Mouse (Mus musculus): ENCODE data around the gene Nxt1. TPM values are rescaled to one million over a fixed set of nuclear protein-coding genes. Genes with fewer than 3 reads are reported as not detected.

Gene Nxt1
- polyA plus RNA-seq, 1 experiment from 2014 or later = 42.2 TPM

DNA sequence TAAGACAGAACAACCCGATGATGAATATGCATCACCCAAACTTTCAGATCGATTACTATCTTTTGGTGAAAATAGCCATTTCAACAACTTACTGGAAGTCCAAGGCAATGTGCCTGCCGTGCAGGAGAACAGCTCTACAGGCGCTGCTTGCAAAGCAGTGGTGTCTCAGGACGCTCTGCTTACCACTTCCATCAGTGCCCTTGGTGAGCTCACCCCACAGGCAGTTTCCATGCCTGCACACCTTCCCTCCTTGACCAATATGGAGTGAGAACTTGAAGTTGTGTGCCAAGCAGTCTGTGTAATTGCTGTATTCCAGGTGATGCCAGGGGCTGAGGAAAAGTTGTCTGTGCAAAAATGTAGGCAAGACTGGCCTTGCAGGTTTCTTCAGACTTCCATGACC lies 18.4 kb downstream of the Nxt1 start:
- no peak overlapping the region for H3K4me2 ChIP-seq
- H3K9ac ChIP-seq = no peak overlapping the region
- no peak for ATAC-seq (ENCODE audit: low FRiP score, low read depth)
- H3K4me3 ChIP-seq = no peak overlapping the region
- no peak overlapping the region for H3K27ac ChIP-seq (replicated peaks)
- no peaks in the 10 kb centered on the region for H3K9me3 ChIP-seq
- H3K27me3 ChIP-seq = no peaks in the 10 kb centered on the region
- WGBS = 96% methylated on average over 5 of the region's 5 CpGs
- H3K4me1 ChIP-seq (replicated peaks) = no peaks in the 10 kb centered on the region
- peaks cover 72% of the 10 kb centered on the region for H3K36me3 ChIP-seq

- Histone ChIP-seq H3K27ac (replicated peaks) (no peak overlapping the region), H3K4me2 (no peak overlapping the region), H3K9me3 (no peaks in the 10 kb centered on the region), H3K36me3 (peaks cover 62% of the 10 kb centered on the region), H3K9ac (no peak overlapping the region), H3K4me3 (no peak overlapping the region), H3K27me3 (no peaks in the 10 kb centered on the region), H3K4me1 (replicated peaks) (no peaks in the 10 kb centered on the region)
- no peak for ATAC-seq (ENCODE audit: low FRiP score, low read depth)
- 87% methylated on average over 5 of the region's 5 CpGs for WGBS
Observed at GRCm38 (mm10) chr2:148698571-148698970, 26.2 kb downstream of the Nxt1 start.

GRCm38 (mm10) chr2:148706409-148707201 lies 34.2 kb downstream of the Nxt1 start:
- Histone ChIP-seq H3K9me3 (no peaks in the 10 kb centered on the region), H3K4me3 (no peak overlapping the region), H3K4me1 (replicated peaks) (no peaks in the 10 kb centered on the region), H3K9ac (no peak overlapping the region), H3K27ac (replicated peaks) (no peak overlapping the region), H3K27me3 (no peaks in the 10 kb centered on the region), H3K36me3 (peaks cover 34% of the 10 kb centered on the region), H3K4me2 (no peak overlapping the region)
- WGBS = 78% methylated on average over 15 of the region's 15 CpGs
- ATAC-seq (ENCODE audit: low FRiP score, low read depth) = peak; percentile 60

DNA sequence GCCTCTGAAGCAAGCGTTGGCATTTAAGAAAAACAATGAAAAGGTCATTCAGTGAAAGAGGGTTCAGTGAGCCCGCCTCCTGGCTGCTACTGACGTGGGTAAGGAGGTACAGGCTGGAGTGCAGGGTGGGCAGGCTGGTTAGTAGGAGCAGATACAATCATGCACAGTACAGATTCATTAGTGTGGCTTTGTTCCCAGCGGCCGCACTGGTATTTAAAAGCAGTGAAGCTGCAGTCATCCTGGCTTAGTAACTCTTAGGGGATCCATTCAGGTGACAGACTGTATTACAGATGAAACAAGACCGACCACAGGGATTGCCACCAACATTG lies 34.8 kb downstream of the Nxt1 start:
- ATAC-seq (ENCODE audit: low FRiP score, low read depth) = peak; percentile 67
- Histone ChIP-seq H3K27me3 (no peaks in the 10 kb centered on the region), H3K4me1 (replicated peaks) (no peaks in the 10 kb centered on the region), H3K4me3 (no peak overlapping the region), H3K4me2 (no peak overlapping the region), H3K9me3 (no peaks in the 10 kb centered on the region), H3K27ac (replicated peaks) (no peak overlapping the region), H3K36me3 (peaks cover 38% of the 10 kb centered on the region), H3K9ac (no peak overlapping the region)
- WGBS = 52% methylated on average over 6 of the region's 6 CpGs

GRCm38 (mm10) chr2:148712326-148712725 lies 39.9 kb downstream of the Nxt1 start:
- Histone ChIP-seq H3K27me3 (no peaks in the 10 kb centered on the region), H3K4me1 (replicated peaks) (no peaks in the 10 kb centered on the region), H3K27ac (replicated peaks) (no peak overlapping the region), H3K9me3 (no peaks in the 10 kb centered on the region), H3K4me3 (no peak overlapping the region), H3K36me3 (peaks cover 18% of the 10 kb centered on the region; the same call in 1 of the 2 replicates), H3K4me2 (no peak overlapping the region), H3K9ac (no peak overlapping the region)
- ATAC-seq (ENCODE audit: low FRiP score, low read depth) = no peak
- 87% methylated on average over 3 of the region's 3 CpGs for WGBS

- Histone ChIP-seq H3K4me1 (replicated peaks) (no peaks in the 10 kb centered on the region), H3K27me3 (no peaks in the 10 kb centered on the region), H3K4me3 (no peak overlapping the region), H3K9ac (no peak overlapping the region), H3K9me3 (no peaks in the 10 kb centered on the region), H3K36me3 (no peaks in the 10 kb centered on the region), H3K4me2 (no peak overlapping the region), H3K27ac (replicated peaks) (no peak overlapping the region)
- 85% methylated on average over 2 of the region's 2 CpGs for WGBS
- no peak for ATAC-seq (ENCODE audit: low FRiP score, low read depth)
Observed at GRCm38 (mm10) chr2:148717072-148717471, 44.7 kb downstream of the Nxt1 start.

DNA sequence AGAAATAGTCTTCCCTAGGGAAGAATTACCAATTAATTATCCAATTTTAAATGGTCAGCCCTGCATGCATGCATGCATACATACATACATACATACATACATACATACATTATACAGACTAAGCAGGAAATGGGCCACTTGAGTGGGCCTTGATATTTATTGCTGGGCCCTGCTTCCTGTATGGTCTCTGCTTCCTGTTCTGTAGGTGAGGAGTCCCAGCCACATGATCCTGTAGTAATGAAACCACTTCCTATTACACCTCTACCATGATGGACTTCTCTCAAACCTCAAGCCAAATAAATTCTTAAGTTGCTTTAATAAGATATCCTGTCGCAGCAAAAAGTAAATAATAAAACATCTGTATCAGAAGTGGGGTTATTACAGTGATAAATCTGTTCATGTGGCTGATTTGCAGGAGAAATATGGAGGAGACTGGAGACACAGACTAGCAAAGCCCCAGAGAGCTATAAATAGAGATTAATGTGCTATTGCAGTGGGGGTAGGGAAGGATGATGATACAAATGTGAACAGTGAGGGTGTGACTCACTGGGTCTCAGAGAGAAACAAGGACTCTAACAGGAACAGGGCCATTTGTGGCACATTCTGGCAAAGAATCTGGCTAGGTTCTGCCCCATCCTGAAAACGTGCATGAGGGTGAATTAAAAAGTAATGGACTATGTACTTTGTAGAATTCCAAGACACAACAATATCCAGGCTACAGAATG lies 47.0 kb downstream of the Nxt1 start:
- no peaks in the 10 kb centered on the region for H3K9me3 ChIP-seq
- no peak overlapping the region for H3K4me2 ChIP-seq
- no peaks in the 10 kb centered on the region for H3K36me3 ChIP-seq
- H3K27me3 ChIP-seq = no peaks in the 10 kb centered on the region
- ATAC-seq (ENCODE audit: low FRiP score, low read depth) = no peak
- 80% methylated on average over 2 of the region's 2 CpGs for WGBS
- no peaks in the 10 kb centered on the region for H3K4me1 ChIP-seq (replicated peaks)
- H3K9ac ChIP-seq = no peak overlapping the region
- no peak overlapping the region for H3K4me3 ChIP-seq
- no peak overlapping the region for H3K27ac ChIP-seq (replicated peaks)

Other genes starting within 250 kb of the Nxt1 start
- 8.0 and 8.8 TPM in 2 replicates for gene Cd93, start 229.0 kb upstream of the Nxt1 start, polyA plus RNA-seq (2015; fragmentation: Nextera tagmentation; extraction: Ambion mirVana)
- 13.9 and 16.3 TPM in 2 replicates for gene Gzf1, start 8.4 kb downstream of the Nxt1 start, polyA plus RNA-seq (2015; fragmentation: Nextera tagmentation; extraction: Ambion mirVana)
- gene Napb, start 59.9 kb downstream of the Nxt1 start, polyA plus RNA-seq (2015; fragmentation: Nextera tagmentation; extraction: Ambion mirVana) = 77.7 and 84.2 TPM in 2 replicates
- gene Cstl1, start 77.8 kb downstream of the Nxt1 start, polyA plus RNA-seq (2015; fragmentation: Nextera tagmentation; extraction: Ambion mirVana) = not detected in 2 replicates
- gene Cst11, start 98.9 kb downstream of the Nxt1 start, polyA plus RNA-seq (2015; fragmentation: Nextera tagmentation; extraction: Ambion mirVana) = not detected in 2 replicates
- gene 8030411F24Rik, start 109.4 kb downstream of the Nxt1 start, polyA plus RNA-seq (2015; fragmentation: Nextera tagmentation; extraction: Ambion mirVana) = not detected in 2 replicates
- not detected in 2 replicates for gene Cst12, start 116.8 kb downstream of the Nxt1 start, polyA plus RNA-seq (2015; fragmentation: Nextera tagmentation; extraction: Ambion mirVana)
- gene Cst8, start 126.2 kb downstream of the Nxt1 start, polyA plus RNA-seq (2015; fragmentation: Nextera tagmentation; extraction: Ambion mirVana) = not detected in 2 replicates
- gene Cst13, start 147.5 kb downstream of the Nxt1 start, polyA plus RNA-seq (2015; fragmentation: Nextera tagmentation; extraction: Ambion mirVana) = not detected in 2 replicates
- gene Cst9, start 162.5 kb downstream of the Nxt1 start, polyA plus RNA-seq (2015; fragmentation: Nextera tagmentation; extraction: Ambion mirVana) = not detected in 2 replicates
- not detected in 2 replicates for gene 9230104L09Rik, start 192.4 kb downstream of the Nxt1 start, polyA plus RNA-seq (2015; fragmentation: Nextera tagmentation; extraction: Ambion mirVana)
- gene Cst3, start 203.1 kb downstream of the Nxt1 start, polyA plus RNA-seq (2015; fragmentation: Nextera tagmentation; extraction: Ambion mirVana) = 672 and 703 TPM in 2 replicates